Mouse (Mus musculus): ENCODE measurements around the gene Hgd. TPM values are rescaled to one million over a fixed set of nuclear protein-coding genes. Genes with fewer than 3 reads are reported as not detected.

Hgd gene
- polyA plus RNA-seq, 1 experiment: 4.1 TPM

GRCm38 (mm10) chr16:37567113-37568050 lies 12.6 kb upstream of the Hgd start:
- no peak overlapping the region for H3K27ac ChIP-seq (ENCODE audit: control insufficient read depth, insufficient read depth, low read depth, low read length, poor library complexity)
- WGBS: 91% methylated on average over 12 of the region's 12 CpGs
- no peak overlapping the region for H3K4me3 ChIP-seq (replicated peaks; ENCODE audit: control insufficient read depth, low read depth, low read length)
- TF ChIP-seq CTCF (IDR thresholded peaks at IDR 0.05; ENCODE audit: control insufficient read depth, insufficient read depth, low read length) (no peak), POLR2A (IDR thresholded peaks at IDR 0.05; ENCODE audit: borderline replicate concordance, control insufficient read depth, low read depth, low read length) (no peak)
- no peaks in the 10 kb centered on the region for H3K4me1 ChIP-seq (ENCODE audit: control insufficient read depth, insufficient read depth, low read length)

- TF ChIP-seq CTCF (IDR thresholded peaks at IDR 0.05; ENCODE audit: control insufficient read depth, insufficient read depth, low read length) (no peak), POLR2A (IDR thresholded peaks at IDR 0.05; ENCODE audit: borderline replicate concordance, control insufficient read depth, low read depth, low read length) (no peak)
- H3K27ac ChIP-seq (ENCODE audit: control insufficient read depth, insufficient read depth, low read depth, low read length, poor library complexity): no peak overlapping the region
- WGBS: 92% methylated on average over 3 of the region's 3 CpGs
- H3K4me3 ChIP-seq (replicated peaks; ENCODE audit: control insufficient read depth, low read depth, low read length): no peak overlapping the region
- H3K4me1 ChIP-seq (ENCODE audit: control insufficient read depth, insufficient read depth, low read length): no peaks in the 10 kb centered on the region
These were observed 8.4 kb upstream of the Hgd start for GRCm38 (mm10) chr16:37571554-37571953.

- no peaks in the 10 kb centered on the region for H3K4me1 ChIP-seq (ENCODE audit: control insufficient read depth, insufficient read depth, low read length)
- 89% methylated on average over 12 of the region's 12 CpGs for WGBS
- no peak overlapping the region for H3K27ac ChIP-seq (ENCODE audit: control insufficient read depth, insufficient read depth, low read depth, low read length, poor library complexity)
- TF ChIP-seq CTCF (IDR thresholded peaks at IDR 0.05; ENCODE audit: control insufficient read depth, insufficient read depth, low read length) (no peak), POLR2A (IDR thresholded peaks at IDR 0.05; ENCODE audit: borderline replicate concordance, control insufficient read depth, low read depth, low read length) (no peak)
- no peak overlapping the region for H3K4me3 ChIP-seq (replicated peaks; ENCODE audit: control insufficient read depth, low read depth, low read length)
These were observed 7.7 kb upstream of the Hgd start for GRCm38 (mm10) chr16:37572117-37572754.

- TF ChIP-seq POLR2A (IDR thresholded peaks at IDR 0.05; ENCODE audit: borderline replicate concordance, control insufficient read depth, low read depth, low read length): no peak
- TF ChIP-seq CTCF (IDR thresholded peaks at IDR 0.05; ENCODE audit: control insufficient read depth, insufficient read depth, low read length): peak; percentile 15; the same call in 1 of the 2 replicates
- H3K4me3 ChIP-seq (replicated peaks; ENCODE audit: control insufficient read depth, low read depth, low read length): no peak overlapping the region
- no peak overlapping the region for H3K27ac ChIP-seq (ENCODE audit: control insufficient read depth, insufficient read depth, low read depth, low read length, poor library complexity)
- WGBS: 93% methylated on average over 5 of the region's 5 CpGs
- H3K4me1 ChIP-seq (ENCODE audit: control insufficient read depth, insufficient read depth, low read length): no peaks in the 10 kb centered on the region
These were observed 6.9 kb upstream of the Hgd start for GRCm38 (mm10) chr16:37573061-37573460.

GRCm38 (mm10) chr16:37575325-37575724 lies 4.6 kb upstream of the Hgd start:
- Histone ChIP-seq H3K4me3 (replicated peaks; ENCODE audit: control insufficient read depth, low read depth, low read length) (no peak overlapping the region), H3K4me1 (ENCODE audit: control insufficient read depth, insufficient read depth, low read length) (no peaks in the 10 kb centered on the region), H3K27ac (ENCODE audit: control insufficient read depth, insufficient read depth, low read depth, low read length, poor library complexity) (no peak overlapping the region)
- TF ChIP-seq CTCF (IDR thresholded peaks at IDR 0.05; ENCODE audit: control insufficient read depth, insufficient read depth, low read length) (no peak), POLR2A (IDR thresholded peaks at IDR 0.05; ENCODE audit: borderline replicate concordance, control insufficient read depth, low read depth, low read length) (no peak)
- WGBS: 38% methylated on average over 3 of the region's 3 CpGs

- Histone ChIP-seq H3K4me3 (replicated peaks; ENCODE audit: control insufficient read depth, low read depth, low read length) (no peak overlapping the region), H3K27ac (ENCODE audit: control insufficient read depth, insufficient read depth, low read depth, low read length, poor library complexity) (no peak overlapping the region), H3K4me1 (ENCODE audit: control insufficient read depth, insufficient read depth, low read length) (no peaks in the 10 kb centered on the region)
- WGBS: 73% methylated on average over 1 of the region's 1 CpGs
- no peak for TF ChIP-seq CTCF (IDR thresholded peaks at IDR 0.05; ENCODE audit: control insufficient read depth, insufficient read depth, low read length)
- TF ChIP-seq POLR2A (IDR thresholded peaks at IDR 0.05; ENCODE audit: borderline replicate concordance, control insufficient read depth, low read depth, low read length): no peak
These were observed 362 bp upstream of the Hgd start for GRCm38 (mm10) chr16:37579591-37579990.

GRCm38 (mm10) chr16:37580651-37581050 lies 698 bp downstream of the Hgd start:
- 75% methylated on average over 4 of the region's 4 CpGs for WGBS
- TF ChIP-seq POLR2A (IDR thresholded peaks at IDR 0.05; ENCODE audit: borderline replicate concordance, control insufficient read depth, low read depth, low read length): no peak
- no peak for TF ChIP-seq CTCF (IDR thresholded peaks at IDR 0.05; ENCODE audit: control insufficient read depth, insufficient read depth, low read length)
- no peaks in the 10 kb centered on the region for H3K4me1 ChIP-seq (ENCODE audit: control insufficient read depth, insufficient read depth, low read length)
- no peak overlapping the region for H3K4me3 ChIP-seq (replicated peaks; ENCODE audit: control insufficient read depth, low read depth, low read length)
- H3K27ac ChIP-seq (ENCODE audit: control insufficient read depth, insufficient read depth, low read depth, low read length, poor library complexity): no peak overlapping the region

GRCm38 (mm10) chr16:37581901-37582300 lies 1.9 kb downstream of the Hgd start:
- Histone ChIP-seq H3K4me1 (ENCODE audit: control insufficient read depth, insufficient read depth, low read length) (no peaks in the 10 kb centered on the region), H3K4me3 (replicated peaks; ENCODE audit: control insufficient read depth, low read depth, low read length) (no peak overlapping the region), H3K27ac (ENCODE audit: control insufficient read depth, insufficient read depth, low read depth, low read length, poor library complexity) (no peak overlapping the region)
- no peak for TF ChIP-seq POLR2A (IDR thresholded peaks at IDR 0.05; ENCODE audit: borderline replicate concordance, control insufficient read depth, low read depth, low read length)
- no peak for TF ChIP-seq CTCF (IDR thresholded peaks at IDR 0.05; ENCODE audit: control insufficient read depth, insufficient read depth, low read length)
- WGBS: 79% methylated on average over 3 of the region's 3 CpGs

Measured in bone marrow, adult 2 months (tissue).